Mouse (Mus musculus): ENCODE data around the gene Stradb.

Gene Stradb

GRCm38 (mm10) chr1:58959682-58960081, 13.6 kb upstream of the Stradb start:
- DNase-seq (ENCODE audit: low spot score in 2 of 2) = no peak

GRCm38 (mm10) chr1:58961152-58961893, 12.0 kb upstream of the Stradb start:
- DNase-seq (ENCODE audit: low spot score in 2 of 2) = no peak

- DNase-seq (ENCODE audit: low spot score in 2 of 2) = no peak
These were observed 10.9 kb upstream of the Stradb start for GRCm38 (mm10) chr1:58962418-58962817.

GRCm38 (mm10) chr1:58962865-58963264, 10.5 kb upstream of the Stradb start:
- DNase-seq (ENCODE audit: low spot score in 2 of 2) = no peak

GRCm38 (mm10) chr1:58967534-58967933, 5.8 kb upstream of the Stradb start:
- no peak for DNase-seq (ENCODE audit: low spot score in 2 of 2)

GRCm38 (mm10) chr1:58970054-58970453, 3.3 kb upstream of the Stradb start:
- no peak for DNase-seq (ENCODE audit: low spot score in 2 of 2)

GRCm38 (mm10) chr1:58971097-58971496, 2.2 kb upstream of the Stradb start:
- no peak for DNase-seq (ENCODE audit: low spot score in 2 of 2)

GRCm38 (mm10) chr1:58972851-58973365, 414 bp upstream of the Stradb start:
- no peak for DNase-seq (ENCODE audit: low spot score in 2 of 2)

GRCm38 (mm10) chr1:58982276-58982675, 9.0 kb downstream of the Stradb start:
- no peak for DNase-seq (ENCODE audit: low spot score in 2 of 2)

- no peak for DNase-seq (ENCODE audit: low spot score in 2 of 2)
These were observed 11.3 kb downstream of the Stradb start for GRCm38 (mm10) chr1:58984586-58984985.

- no peak for DNase-seq (ENCODE audit: low spot score in 2 of 2)
These were observed 19.8 kb downstream of the Stradb start for GRCm38 (mm10) chr1:58993144-58993543.

- DNase-seq (ENCODE audit: low spot score in 2 of 2) = no peak
These were observed 20.4 kb downstream of the Stradb start for GRCm38 (mm10) chr1:58993723-58994122.

GRCm38 (mm10) chr1:58995313-58995712, 22.0 kb downstream of the Stradb start:
- DNase-seq (ENCODE audit: low spot score in 2 of 2) = no peak

- no peak for DNase-seq (ENCODE audit: low spot score in 2 of 2)
These were observed 35.9 kb downstream of the Stradb start for GRCm38 (mm10) chr1:59009250-59009649.

GRCm38 (mm10) chr1:59021556-59021955, 48.2 kb downstream of the Stradb start:
- no peak for DNase-seq (ENCODE audit: low spot score in 2 of 2)

GRCm38 (mm10) chr1:59037723-59038122, 64.4 kb downstream of the Stradb start:
- no peak for DNase-seq (ENCODE audit: low spot score in 2 of 2)
